Mouse (Mus musculus) stomach, embryonic 15.5 days (tissue): ENCODE measurements around the gene Abcb10. TPM values are rescaled to one million over a fixed set of nuclear protein-coding genes. Genes with fewer than 3 reads are reported as not detected.
"Not testable (repeated sequence)": the region's sequence is repeated elsewhere in the genome, so short reads cannot be mapped to it uniquely, and the experiment has no call there.

Source experiments
- ATAC-seq: fragments of 200-750 bp; cut with Nextera tagmentation; 2 replicates; pipeline ENCODE4 v1.8.0; 2017; ENCODE audit warnings: low read depth, moderate number of reproducible peaks, moderate TSS enrichment; ENCODE audit not compliant: insufficient read depth, low FRiP score
- H3K27ac ChIP-seq: fragments of 300-500 bp; sonication (generic); 2 replicates; pipeline ENCODE4 v1.5.1; 2015; ENCODE audit warnings: mild to moderate bottlenecking, inconsistent platforms
- H3K27me3 ChIP-seq: fragments of 300-500 bp; sonication (generic); replicated peaks from 2 replicates; pipeline ENCODE4 v1.6.1; 2015; ENCODE audit warnings: inconsistent platforms
- H3K36me3 ChIP-seq: fragments of 300-500 bp; sonication (generic); 2 replicates; pipeline ENCODE4 v1.6.1; 2015; ENCODE audit warnings: inconsistent platforms
- H3K4me1 ChIP-seq: fragments of 300-500 bp; sonication (generic); 2 replicates; pipeline ENCODE4 v1.6.1; 2015; ENCODE audit warnings: inconsistent platforms
- H3K4me2 ChIP-seq: fragments of 300-500 bp; sonication (generic); 2 replicates; pipeline ENCODE4 v1.6.1; 2015; ENCODE audit warnings: mild to moderate bottlenecking, inconsistent platforms
- H3K4me3 ChIP-seq: fragments of 300-500 bp; sonication (generic); replicated peaks from 2 replicates; pipeline ENCODE4 v1.5.1; 2015; ENCODE audit warnings: inconsistent platforms
- H3K9ac ChIP-seq: fragments of 300-500 bp; sonication (generic); 2 replicates; pipeline ENCODE4 v1.6.1; 2015; ENCODE audit warnings: inconsistent platforms
- H3K9me3 ChIP-seq: fragments of 300-500 bp; sonication (generic); 2 replicates; pipeline ENCODE4 v1.6.1; 2016; ENCODE audit warnings: inconsistent platforms
- WGBS: fragments of 180-500 bp; shearing (Covaris S2); methylation state at CpG from one replicate; pipeline ENCODE4 v1.1.7; 2015; 5-methylcytosine and 5-hydroxymethylcytosine counted together
- polyA plus RNA-seq: library from polyadenylated mRNA; unstranded; fragments of >200 nt; fragmentation: Nextera tagmentation; extraction: Ambion mirVana; gene quantifications from 2 replicates; pipeline ENCODE4 v1.2.1, GENCODE M21; 2015

Abcb10 gene
- 24.9 and 30.6 TPM in 2 replicates for polyA plus RNA-seq

GRCm38 (mm10) chr8:123982826-123983400 lies at the start of gene Abcb10:
TSS of gene Abcb10 (minus strand) at chr8:123983122.
- Histone ChIP-seq H3K9me3 (no peaks in the 10 kb centered on the region), H3K9ac (peak within 1 kb of the TSS; percentile 86), H3K4me2 (peak within 1 kb of the TSS; percentile 93), H3K4me3 (peak within 1 kb of the TSS; percentile 83), H3K27me3 (no peaks in the 10 kb centered on the region), H3K36me3 (no peaks in the 10 kb centered on the region), H3K27ac (peak within 1 kb of the TSS; percentile 96), H3K4me1 (peaks cover 19% of the 10 kb centered on the region)
- peak; percentile 95 for ATAC-seq
- WGBS, result under 1% methylated on average over 45 of the region's 56 CpGs

GRCm38 (mm10) chr8:124027831-124028230 lies 44.9 kb upstream of the Abcb10 start:
- Histone ChIP-seq H3K9ac (no peak overlapping the region), H3K36me3 (peaks cover 47% of the 10 kb centered on the region)
- WGBS, result 85% methylated on average over 6 of the region's 6 CpGs

GRCm38 (mm10) chr8:124026265-124026664 lies 43.3 kb upstream of the Abcb10 start:
- H3K4me1 ChIP-seq, H3K9ac ChIP-seq, H3K4me3 ChIP-seq, ATAC-seq, H3K27me3 ChIP-seq, H3K27ac ChIP-seq, H3K9me3 ChIP-seq, H3K4me2 ChIP-seq: not testable (repeated sequence)
- WGBS, result 72% methylated on average over 2 of the region's 2 CpGs
- H3K36me3 ChIP-seq, result peaks cover 44% of the 10 kb centered on the region

More at GRCm38 (mm10) chr8:124027831-124028230, 44.9 kb upstream of the Abcb10 start:
- Histone ChIP-seq H3K4me3 (no peak overlapping the region), H3K27me3 (no peaks in the 10 kb centered on the region), H3K4me1 (no peaks in the 10 kb centered on the region), H3K27ac (no peak overlapping the region), H3K9me3 (no peaks in the 10 kb centered on the region), H3K4me2 (no peak overlapping the region)
- ATAC-seq, result no peak

- peak within 1 kb of the TSS; percentile 90 for H3K4me3 ChIP-seq
- no peaks in the 10 kb centered on the region for H3K27me3 ChIP-seq
- peaks cover 16% of the 10 kb centered on the region for H3K4me1 ChIP-seq
- peak within 1 kb of the TSS; percentile 91 for H3K27ac ChIP-seq
- 0 out of 2 replicates have a peak, but pooled peaks cover 13% of the 10 kb centered on the region for H3K36me3 ChIP-seq
- 1% methylated on average over 60 of the region's 74 CpGs for WGBS
- H3K4me2 ChIP-seq, result peak within 1 kb of the TSS; percentile 75
- no peaks in the 10 kb centered on the region for H3K9me3 ChIP-seq
- peak; percentile 90 for ATAC-seq
- H3K9ac ChIP-seq, result peak within 1 kb of the TSS; percentile 73
These were observed 38.6 kb upstream of the Abcb10 start, which contains the start of the genes Taf5l and Urb2 for GRCm38 (mm10) chr8:124021237-124022227. TSS of gene Taf5l (minus strand) at chr8:124021397. TSS of gene Urb2 (plus strand) at chr8:124021508.

GRCm38 (mm10) chr8:124020439-124021236 lies 37.7 kb upstream of the Abcb10 start:
- H3K27ac ChIP-seq, result peak overlapping the region; percentile 91
- under 1% methylated on average over 60 of the region's 87 CpGs for WGBS
- no peaks in the 10 kb centered on the region for H3K9me3 ChIP-seq
- H3K4me3 ChIP-seq, result peak overlapping the region; percentile 90
- peaks cover 17% of the 10 kb centered on the region for H3K4me1 ChIP-seq
- 0 out of 2 replicates have a peak, but pooled peaks cover 8% of the 10 kb centered on the region for H3K36me3 ChIP-seq
- H3K27me3 ChIP-seq, result no peaks in the 10 kb centered on the region
- peak; percentile 86 for ATAC-seq
- peak overlapping the region; percentile 66 for H3K4me2 ChIP-seq
- H3K9ac ChIP-seq, result peak overlapping the region; percentile 73

- Histone ChIP-seq H3K4me1 (peaks cover 22% of the 10 kb centered on the region), H3K4me2 (peak overlapping the region; percentile 66), H3K9me3 (no peaks in the 10 kb centered on the region), H3K9ac (peak overlapping the region; percentile 73; the same call in 1 of the 2 replicates), H3K27ac (peak overlapping the region; percentile 53; the same call in 1 of the 2 replicates), H3K4me3 (peak overlapping the region; percentile 90), H3K27me3 (no peaks in the 10 kb centered on the region), H3K36me3 (0 out of 2 replicates have a peak, but pooled peaks cover 5% of the 10 kb centered on the region)
- WGBS, result 24% methylated on average over 13 of the region's 13 CpGs
- ATAC-seq, result peak; percentile 53
These were observed 36.9 kb upstream of the Abcb10 start for GRCm38 (mm10) chr8:124019782-124020181.

GRCm38 (mm10) chr8:124014751-124015150 lies 31.8 kb upstream of the Abcb10 start:
- Histone ChIP-seq H3K9me3 (no peaks in the 10 kb centered on the region), H3K4me3 (no peak overlapping the region), H3K9ac (no peak overlapping the region), H3K27me3 (no peaks in the 10 kb centered on the region), H3K4me2 (no peak overlapping the region), H3K4me1 (peaks cover 15% of the 10 kb centered on the region), H3K36me3 (0 out of 2 replicates have a peak, but pooled peaks cover 5% of the 10 kb centered on the region), H3K27ac (no peak overlapping the region)
- ATAC-seq, result no peak
- WGBS, result 52% methylated on average over 3 of the region's 3 CpGs

GRCm38 (mm10) chr8:124014299-124014698 lies 31.4 kb upstream of the Abcb10 start:
- H3K9ac ChIP-seq, H3K9me3 ChIP-seq, ATAC-seq, H3K27me3 ChIP-seq, H3K36me3 ChIP-seq, H3K4me3 ChIP-seq, H3K4me2 ChIP-seq, H3K27ac ChIP-seq: not testable (repeated sequence)
- H3K4me1 ChIP-seq, result peaks cover 11% of the 10 kb centered on the region
- WGBS, result 86% methylated on average over 7 of the region's 7 CpGs

GRCm38 (mm10) chr8:124011989-124012586 lies 29.2 kb upstream of the Abcb10 start:
- 95% methylated on average over 3 of the region's 3 CpGs for WGBS
- no peak for ATAC-seq
- H3K36me3 ChIP-seq, result peaks cover 19% of the 10 kb centered on the region
- no peak overlapping the region for H3K4me2 ChIP-seq
- H3K4me1 ChIP-seq, result peaks cover 6% of the 10 kb centered on the region; the same call in 1 of the 2 replicates
- H3K9ac ChIP-seq, result no peak overlapping the region
- H3K9me3 ChIP-seq, result no peaks in the 10 kb centered on the region
- no peak overlapping the region for H3K4me3 ChIP-seq
- H3K27ac ChIP-seq, result no peak overlapping the region
- H3K27me3 ChIP-seq, result no peaks in the 10 kb centered on the region

GRCm38 (mm10) chr8:124011580-124011979 lies 28.7 kb upstream of the Abcb10 start:
- 68% methylated on average over 3 of the region's 3 CpGs for WGBS
- no peak overlapping the region for H3K4me3 ChIP-seq
- no peak for ATAC-seq

GRCm38 (mm10) chr8:124007829-124008228 lies 24.9 kb upstream of the Abcb10 start:
- no peak overlapping the region for H3K4me2 ChIP-seq

More at GRCm38 (mm10) chr8:124011580-124011979, 28.7 kb upstream of the Abcb10 start:
- no peak overlapping the region for H3K27ac ChIP-seq
- no peaks in the 10 kb centered on the region for H3K9me3 ChIP-seq
- H3K4me1 ChIP-seq, result peaks cover 6% of the 10 kb centered on the region; the same call in 1 of the 2 replicates
- no peak overlapping the region for H3K9ac ChIP-seq
- peaks cover 24% of the 10 kb centered on the region for H3K36me3 ChIP-seq
- no peaks in the 10 kb centered on the region for H3K27me3 ChIP-seq
- H3K4me2 ChIP-seq, result no peak overlapping the region

More at GRCm38 (mm10) chr8:124007829-124008228, 24.9 kb upstream of the Abcb10 start:
- Histone ChIP-seq H3K27ac (no peak overlapping the region), H3K4me3 (no peak overlapping the region), H3K4me1 (no peaks in the 10 kb centered on the region), H3K36me3 (peaks cover 52% of the 10 kb centered on the region), H3K27me3 (no peaks in the 10 kb centered on the region), H3K9ac (no peak overlapping the region), H3K9me3 (no peaks in the 10 kb centered on the region)
- WGBS, result 75% methylated on average over 6 of the region's 6 CpGs
- no peak for ATAC-seq
